Mouse (Mus musculus): ENCODE results near the gene Smim11.

The Smim11 gene

GRCm38 (mm10) chr16:92300649-92301411, at the start of gene Smim11:
Gene Smim11 (plus strand): TSS chr16:92301286.
- DNase-seq = peak; percentile 97

- no peak for DNase-seq
These were observed 46.8 kb upstream of the Smim11 start for GRCm38 (mm10) chr16:92254316-92254715.

GRCm38 (mm10) chr16:92267861-92268260, 33.2 kb upstream of the Smim11 start:
- DNase-seq = peak; percentile 73

- DNase-seq = no peak
These were observed 26.6 kb upstream of the Smim11 start for GRCm38 (mm10) chr16:92274516-92274915.

GRCm38 (mm10) chr16:92275526-92275925, 25.6 kb upstream of the Smim11 start:
- DNase-seq = peak; percentile 35

GRCm38 (mm10) chr16:92282671-92283070, 18.4 kb upstream of the Smim11 start:
- no peak for DNase-seq

- peak; percentile 32 for DNase-seq
These were observed 16.0 kb upstream of the Smim11 start for GRCm38 (mm10) chr16:92285068-92285467.

- DNase-seq = peak; percentile 92
These were observed 14.5 kb upstream of the Smim11 start for GRCm38 (mm10) chr16:92286609-92287008.

GRCm38 (mm10) chr16:92288778-92289177, 12.3 kb upstream of the Smim11 start:
- peak; percentile 62 for DNase-seq

- no peak for DNase-seq
These were observed 11.0 kb upstream of the Smim11 start for GRCm38 (mm10) chr16:92290045-92290444.

GRCm38 (mm10) chr16:92292101-92292500, 9.0 kb upstream of the Smim11 start, which contains the start of gene Kcne2:
Gene Kcne2 (plus strand): TSS chr16:92292389.
- peak; percentile 35 for DNase-seq

- DNase-seq = peak; percentile 32
These were observed 6.7 kb upstream of the Smim11 start for GRCm38 (mm10) chr16:92294267-92294970.

GRCm38 (mm10) chr16:92295328-92295727, 5.8 kb upstream of the Smim11 start:
- DNase-seq = no peak

GRCm38 (mm10) chr16:92301412-92301806, 323 bp downstream of the Smim11 start:
- DNase-seq = peak; percentile 38

- DNase-seq = peak; percentile 43
These were observed 903 bp downstream of the Smim11 start for GRCm38 (mm10) chr16:92301989-92302388.

- DNase-seq = no peak
These were observed 1.4 kb downstream of the Smim11 start for GRCm38 (mm10) chr16:92302506-92302905.

GRCm38 (mm10) chr16:92305519-92305918, 4.4 kb downstream of the Smim11 start:
- DNase-seq = no peak

GRCm38 (mm10) chr16:92307947-92308346, 6.9 kb downstream of the Smim11 start:
- DNase-seq = no peak

- no peak for DNase-seq
These were observed 8.0 kb downstream of the Smim11 start for GRCm38 (mm10) chr16:92309126-92309525.

- DNase-seq = peak; percentile 71
These were observed 13.1 kb downstream of the Smim11 start for GRCm38 (mm10) chr16:92313953-92314741.

GRCm38 (mm10) chr16:92316049-92316738, 15.1 kb downstream of the Smim11 start:
- DNase-seq = no peak

GRCm38 (mm10) chr16:92319353-92320109, 18.4 kb downstream of the Smim11 start:
- peak; percentile 74 for DNase-seq
